Mouse (Mus musculus): ENCODE results near the gene Htra3.

Htra3 gene

DNA sequence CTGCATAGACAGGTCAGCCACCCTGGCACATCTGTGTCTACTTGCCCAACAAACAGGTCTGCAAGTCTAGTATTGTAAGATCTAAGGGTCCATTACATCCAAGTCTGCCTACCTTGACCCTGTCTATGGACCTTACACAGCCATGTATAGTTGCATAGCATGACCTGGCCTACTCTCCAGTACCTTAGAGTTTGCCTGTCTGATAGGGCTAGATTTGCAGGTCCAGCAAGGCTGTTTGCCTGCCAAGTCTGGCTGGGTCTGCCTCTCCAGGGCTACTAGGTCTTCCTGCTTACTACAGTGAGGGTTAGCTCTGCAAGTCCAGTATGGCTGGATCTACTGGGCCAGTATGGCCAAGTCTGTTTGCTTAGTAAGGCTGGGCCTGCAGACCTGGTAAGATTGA lies 55.8 kb downstream of the Htra3 start:
- no peak for DNase-seq (ENCODE audit: extremely low spot score, low read depth, low spot score)

DNA sequence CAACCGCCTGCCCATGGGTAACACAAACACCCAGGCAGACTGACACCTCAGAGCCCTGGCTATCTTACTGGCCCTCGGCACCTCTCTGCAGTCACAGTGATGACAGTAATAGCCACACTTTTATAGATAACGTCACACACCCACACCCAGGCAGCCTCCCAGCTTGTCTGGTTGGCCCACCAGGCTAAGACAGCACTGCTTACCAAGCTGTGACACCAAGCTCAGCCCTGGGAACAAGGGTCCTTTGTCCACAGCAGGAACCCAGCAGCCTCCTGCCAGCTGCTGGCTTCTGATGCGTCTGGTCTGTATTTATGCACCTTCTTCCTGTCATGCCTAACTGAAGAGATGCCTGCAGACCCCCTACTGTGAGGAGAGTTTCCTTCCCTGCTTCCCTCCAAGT lies 58.5 kb downstream of the Htra3 start:
- DNase-seq (ENCODE audit: extremely low spot score, low read depth, low spot score), result no peak

DNA sequence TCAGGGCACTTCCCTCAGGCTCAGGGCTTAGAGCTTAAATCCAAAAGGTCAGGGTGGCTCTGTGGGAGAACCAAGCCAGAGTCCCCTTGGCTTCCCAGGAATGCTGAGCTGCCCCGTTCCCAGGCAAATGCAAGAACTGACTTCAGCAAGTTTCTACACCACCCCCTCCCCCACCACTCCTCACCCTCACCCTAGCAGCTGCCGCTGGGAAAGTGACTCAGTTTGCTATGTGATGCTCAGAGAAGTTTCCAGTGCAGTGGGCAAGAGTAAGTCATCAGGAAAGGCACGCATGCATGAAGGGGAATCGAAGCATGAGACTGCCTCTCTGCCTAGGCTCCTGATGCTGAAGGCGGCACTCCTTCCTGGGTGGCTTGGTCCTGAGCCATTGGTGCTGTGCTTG lies 62.6 kb downstream of the Htra3 start:
- no peak for DNase-seq (ENCODE audit: extremely low spot score, low read depth, low spot score)

GRCm38 (mm10) chr5:35612722-35613121 lies 66.9 kb downstream of the Htra3 start:
- DNase-seq (ENCODE audit: extremely low spot score, low read depth, low spot score), result no peak

GRCm38 (mm10) chr5:35611900-35612299 lies 67.7 kb downstream of the Htra3 start:
- no peak for DNase-seq (ENCODE audit: extremely low spot score, low read depth, low spot score)

GRCm38 (mm10) chr5:35611170-35611569 lies 68.4 kb downstream of the Htra3 start:
- DNase-seq (ENCODE audit: extremely low spot score, low read depth, low spot score), result no peak

DNA sequence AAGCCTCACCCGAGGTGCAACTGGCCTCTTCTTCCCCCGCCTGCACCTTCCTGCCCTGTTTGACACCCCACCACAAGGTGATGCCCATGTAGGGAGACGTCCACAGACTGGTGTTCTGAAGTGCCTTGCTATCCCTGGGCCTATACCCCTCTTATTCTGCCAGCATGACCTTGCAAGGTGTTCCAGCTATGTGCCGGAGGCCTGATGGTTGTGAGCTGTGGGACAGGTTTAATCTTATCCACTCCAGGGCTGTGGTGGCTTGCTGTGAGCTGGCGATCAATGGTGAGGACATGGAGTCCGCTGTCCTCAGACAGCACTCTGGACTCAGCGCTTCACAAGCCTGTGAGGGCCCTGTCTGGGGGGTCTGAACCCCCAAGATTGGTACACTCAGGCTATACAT lies 69.2 kb downstream of the Htra3 start:
- DNase-seq (ENCODE audit: extremely low spot score, low read depth, low spot score), result no peak

DNA sequence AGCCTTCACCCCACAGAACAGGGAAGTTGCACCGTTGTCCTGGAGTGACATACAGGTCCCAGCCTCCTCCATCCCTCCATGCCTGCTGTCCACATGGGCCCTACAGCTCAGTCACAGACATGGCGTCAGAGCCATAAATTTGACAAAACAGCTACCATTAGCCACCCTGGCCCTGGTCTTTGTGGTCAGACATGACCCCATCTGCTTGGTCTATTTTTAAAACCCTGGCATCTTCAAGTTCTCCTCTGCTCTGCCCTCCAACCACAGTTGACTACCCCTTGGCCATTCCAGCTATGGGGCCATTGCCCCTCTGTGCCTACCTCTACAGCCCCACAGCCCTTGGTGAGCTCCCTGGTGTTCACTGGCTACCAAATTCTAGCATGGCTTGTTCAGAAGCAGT lies 69.6 kb downstream of the Htra3 start:
- no peak for DNase-seq (ENCODE audit: extremely low spot score, low read depth, low spot score)

DNA sequence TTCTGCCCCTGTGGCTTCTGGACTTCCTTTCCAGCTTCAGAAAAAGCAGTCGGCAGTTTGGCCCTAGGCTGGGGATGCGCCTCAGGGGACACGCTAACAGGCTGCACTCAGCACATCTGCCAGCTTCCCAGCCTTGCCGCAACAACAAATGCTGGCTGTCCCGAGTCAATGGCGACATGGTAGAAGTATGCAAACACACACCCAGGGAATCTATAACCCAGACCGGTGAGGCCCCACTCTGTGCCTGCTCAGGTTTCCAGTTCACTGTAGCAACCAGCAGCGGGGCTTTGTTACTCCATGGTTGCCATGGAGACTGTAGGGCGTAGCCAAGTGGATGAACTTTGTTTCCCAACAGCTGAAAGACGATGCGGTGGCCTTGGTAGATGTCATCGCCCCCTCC lies 70.2 kb downstream of the Htra3 start:
- peak; percentile 18 for DNase-seq (ENCODE audit: extremely low spot score, low read depth, low spot score)

DNA sequence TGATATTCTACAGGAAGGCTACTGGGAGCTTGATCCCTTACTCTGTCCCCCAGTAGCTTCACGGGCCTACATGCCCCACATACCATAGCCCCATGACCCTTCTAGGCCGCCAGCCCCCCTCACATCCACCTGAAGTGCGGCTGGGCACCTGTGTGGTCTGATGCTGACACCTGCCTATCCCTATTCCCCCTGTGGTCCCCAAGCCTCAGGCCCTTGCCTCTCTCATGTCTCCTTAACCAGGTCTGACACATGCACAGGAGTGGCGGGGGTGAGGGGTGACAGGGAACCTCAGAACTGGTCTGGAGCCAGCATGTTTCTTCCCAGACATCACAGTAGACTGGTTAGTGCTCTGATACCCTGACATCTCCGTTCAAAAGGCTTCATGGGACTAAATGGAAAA lies 71.0 kb downstream of the Htra3 start:
- DNase-seq (ENCODE audit: extremely low spot score, low read depth, low spot score), result no peak

DNA sequence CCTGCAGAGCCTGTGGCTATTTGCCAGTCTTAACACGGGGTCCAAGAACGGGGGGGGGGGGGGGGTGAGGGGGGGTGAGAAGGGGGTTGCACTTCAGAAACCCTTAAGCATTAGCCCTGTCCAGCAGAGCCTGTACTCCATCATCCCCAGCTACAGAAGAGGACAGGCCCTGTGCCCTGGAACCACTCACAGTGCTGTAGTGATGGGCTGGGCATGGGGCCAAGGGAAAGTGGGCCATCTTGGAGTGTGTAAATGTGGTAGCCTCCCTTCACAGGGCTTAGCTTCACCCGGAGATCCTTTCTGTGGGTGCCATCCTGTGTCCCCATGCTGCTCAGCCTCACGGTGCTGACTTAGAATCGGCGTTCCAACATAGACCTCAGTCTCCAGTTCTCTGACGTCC lies 71.8 kb downstream of the Htra3 start:
- no peak for DNase-seq (ENCODE audit: extremely low spot score, low read depth, low spot score)

- DNase-seq (ENCODE audit: extremely low spot score, low read depth, low spot score), result no peak
Measured at GRCm38 (mm10) chr5:35606800-35607199, 72.8 kb downstream of the Htra3 start.

DNA sequence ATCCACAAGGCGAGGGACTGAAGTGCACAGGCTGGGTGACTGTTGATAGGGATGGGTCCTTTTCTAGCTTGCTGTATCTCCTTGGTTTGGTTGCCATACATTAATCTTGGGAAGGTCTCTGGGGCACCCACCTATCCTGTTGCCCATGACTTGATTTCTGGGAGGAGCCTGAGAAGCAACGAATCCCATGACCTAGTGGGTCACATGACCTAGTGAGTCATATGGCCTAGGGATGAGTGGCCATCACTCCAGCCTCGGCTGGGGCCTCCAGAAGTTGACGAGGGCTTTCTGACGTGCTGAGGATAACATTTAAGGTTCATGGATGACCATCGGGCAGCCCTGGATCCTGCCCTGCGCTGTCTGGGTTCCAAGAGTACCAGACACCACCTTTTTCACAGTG lies 74.2 kb downstream of the Htra3 start:
- DNase-seq (ENCODE audit: extremely low spot score, low read depth, low spot score), result no peak

All from hindlimb bud, embryonic 11.5 days (tissue).